Mouse (Mus musculus) stomach, adult 2 months (tissue): Measurements from ENCODE around the gene Fbxo3. TPM values are rescaled to one million over a fixed set of nuclear protein-coding genes. Genes with fewer than 3 reads are reported as not detected.

Experiments
- polyA plus RNA-seq: library from polyadenylated mRNA; depleted of rRNA; stranded (reverse); fragments of >200 nt; gene quantifications from 2 replicates; pipeline ENCODE4 v1.2.3, GENCODE M21; 2012; rRNA removed

Fbxo3 gene
- 2.4 and 4.1 TPM in 2 replicates for polyA plus RNA-seq

DNA sequence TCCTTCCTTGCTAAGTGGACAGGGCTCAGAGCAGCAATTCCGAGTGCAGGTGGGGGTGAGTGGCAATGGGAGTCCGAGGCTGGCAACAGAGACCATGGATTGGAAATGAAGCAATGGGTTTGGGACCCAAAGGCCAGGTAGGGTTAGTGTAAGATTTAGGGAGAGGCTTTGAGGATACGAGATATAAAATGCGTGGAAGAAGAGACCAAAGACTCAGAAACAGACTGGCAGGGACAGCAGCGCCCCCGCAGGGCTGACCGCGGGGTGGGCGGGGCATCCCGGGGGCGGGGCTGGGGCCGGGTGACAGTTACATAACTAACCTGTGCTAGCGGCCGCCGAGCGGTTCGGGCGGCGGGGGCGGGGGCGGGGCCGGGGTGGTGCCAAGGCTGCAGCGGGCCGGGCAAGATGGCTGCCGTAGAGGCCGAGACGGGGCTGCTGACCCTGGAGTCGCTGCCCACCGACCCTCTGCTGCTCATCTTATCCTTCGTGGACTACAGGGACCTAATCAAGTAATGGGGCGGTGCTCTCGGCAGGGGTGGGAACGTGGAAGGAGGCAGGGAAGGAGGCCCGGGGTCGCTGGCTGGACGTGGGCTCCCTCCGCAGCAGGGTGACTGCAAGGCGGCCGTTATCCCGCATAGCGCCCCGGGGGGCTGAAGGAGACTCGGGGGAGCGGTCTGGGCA, at the start of gene Fbxo3:
Gene Fbxo3 (plus strand): TSS at position 264 of the 681 bp plus-strand sequence.

DNA sequence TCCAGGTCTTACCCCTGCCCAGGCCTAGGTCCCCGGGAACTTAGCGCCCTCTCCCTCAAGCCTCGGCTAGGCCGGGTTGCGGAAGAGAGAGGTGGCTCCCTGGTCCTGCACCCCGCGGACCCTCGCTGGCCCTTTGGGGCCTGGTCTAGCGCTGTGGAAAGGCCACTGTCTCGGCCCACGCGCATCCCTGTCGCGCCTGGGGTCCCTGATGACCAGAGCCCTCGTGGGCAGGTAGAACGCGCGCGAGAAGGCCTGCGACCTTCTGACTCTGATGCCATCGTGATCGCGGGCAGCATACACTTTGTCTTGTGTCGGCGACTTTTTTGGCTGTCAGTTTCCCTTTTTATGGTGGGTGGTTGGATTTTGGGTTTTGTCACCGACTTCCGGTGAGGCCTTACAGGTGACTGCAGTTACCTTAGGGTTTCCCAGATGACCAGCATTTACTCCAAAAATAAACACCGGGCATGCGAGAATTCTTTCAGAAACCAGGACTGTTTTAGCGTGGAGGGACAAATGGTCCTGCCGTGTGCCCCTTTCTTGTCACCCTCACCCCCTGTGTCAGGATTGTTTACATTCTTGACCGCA, 710 bp downstream of the Fbxo3 start, which contains the start of gene 4931422A03Rik:
Gene 4931422A03Rik (minus strand): TSS at position 223 of the 585 bp plus-strand sequence.

DNA sequence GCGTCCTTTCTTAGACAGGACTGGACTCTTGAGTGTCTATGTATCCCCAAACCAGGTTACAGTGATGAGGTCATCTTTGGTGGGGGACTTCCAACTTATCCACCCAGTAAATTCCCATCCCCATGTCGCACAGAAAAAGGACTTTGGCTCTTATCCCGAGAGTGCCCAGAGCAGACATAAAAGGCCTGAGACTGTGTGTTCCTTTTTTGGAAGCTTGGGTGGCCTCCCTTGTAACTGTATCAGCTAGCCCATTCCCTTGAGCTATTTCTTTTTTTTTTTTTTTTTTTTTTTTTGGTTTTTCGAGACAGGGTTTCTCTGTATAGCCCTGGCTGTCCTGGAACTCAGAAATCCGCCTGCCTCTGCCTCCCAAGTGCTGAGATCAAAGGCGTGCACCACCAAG, 38.0 kb downstream of the Fbxo3 start, which contains the start of gene Gm10912:
Gene Gm10912 (plus strand): TSS at position 301 of the 400 bp plus-strand sequence.

DNA sequence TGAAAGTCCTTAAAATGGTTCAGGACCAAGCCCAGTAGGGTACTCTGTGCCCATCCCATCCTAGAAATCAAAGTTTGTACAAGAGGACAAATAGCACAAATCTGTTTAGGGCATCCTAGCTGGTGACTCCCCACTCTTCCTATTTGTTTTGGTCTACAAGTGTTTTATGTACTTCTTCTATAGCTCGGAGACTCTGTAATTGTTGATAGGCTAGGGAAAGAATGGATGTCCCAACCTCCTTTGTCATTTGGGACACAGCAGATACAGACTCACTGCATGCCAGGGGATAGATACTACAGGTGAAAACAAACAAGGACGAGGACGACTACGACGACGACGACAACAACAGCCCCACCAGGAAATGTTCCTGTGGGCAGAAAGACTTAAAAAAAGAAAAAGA, 40.9 kb downstream of the Fbxo3 start, which contains the start of gene Gm10799:
Gene Gm10799 (minus strand): TSS at position 101 of the 400 bp plus-strand sequence.

DNA sequence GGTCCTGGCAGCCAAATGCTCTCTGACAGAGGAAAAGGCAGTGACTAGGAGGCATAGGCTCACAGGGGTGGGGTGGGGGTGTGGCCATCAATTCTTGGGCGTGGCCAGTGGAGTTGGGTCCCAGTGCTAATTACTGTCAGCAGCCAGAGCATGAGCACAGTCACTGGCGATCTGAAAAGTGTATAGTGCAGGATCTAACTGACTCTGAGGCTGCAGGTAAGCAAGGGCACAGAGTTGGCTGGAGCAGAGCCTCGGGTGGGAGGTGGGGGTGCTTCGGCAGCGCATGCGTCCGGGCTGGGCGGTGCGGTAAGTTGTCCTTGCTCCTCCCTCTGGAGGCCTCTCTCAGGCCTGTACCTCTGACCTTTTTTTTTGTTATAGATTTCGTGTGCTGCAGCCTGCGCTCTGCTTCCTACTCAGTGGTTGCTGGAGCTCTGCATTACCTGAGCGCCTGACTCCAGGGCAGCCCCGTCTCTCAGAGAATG, 42.2 kb downstream of the Fbxo3 start, which contains the start of gene Cd59b:
Gene Cd59b (plus strand): TSS at position 146 of the 482 bp plus-strand sequence.

DNA sequence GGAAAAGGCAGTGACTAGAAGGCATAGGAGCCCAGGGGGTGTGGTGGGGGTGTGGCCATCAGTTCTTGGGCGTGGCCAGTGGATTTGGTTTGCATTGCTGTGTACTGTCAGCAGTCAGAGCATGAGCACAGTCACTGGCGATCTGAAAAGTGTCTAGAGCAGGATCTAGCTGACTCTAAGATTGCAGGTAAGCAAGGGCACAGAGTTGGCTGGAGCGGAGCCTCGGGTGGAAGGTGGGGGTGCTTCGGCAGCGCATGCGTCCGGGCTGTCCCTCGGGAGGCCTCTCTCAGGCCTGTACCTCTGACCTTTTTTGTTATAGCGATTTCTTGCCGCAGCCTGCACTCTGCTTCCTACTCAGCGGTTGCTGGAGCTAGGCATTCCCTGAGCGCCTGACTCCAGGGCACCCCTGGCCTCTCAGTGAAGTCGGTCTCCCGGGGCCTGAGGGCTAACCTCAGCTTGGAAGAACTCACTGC, 68.3 kb downstream of the Fbxo3 start, which contains the start of gene Cd59a:
Gene Cd59a (plus strand): TSS at position 61 of the 473 bp plus-strand sequence.

Other genes starting within 250 kb of the Fbxo3 start
- 31.0 and 34.8 TPM in 2 replicates for gene Caprin1, start 230.1 kb upstream of the Fbxo3 start, polyA plus RNA-seq
- 4.5 and 6.7 TPM in 2 replicates for gene Lmo2, start 69.7 kb upstream of the Fbxo3 start, polyA plus RNA-seq
- gene 4931422A03Rik, start 640 bp downstream of the Fbxo3 start, polyA plus RNA-seq, result not detected in 2 replicates
- gene Gm10912, start 38.1 kb downstream of the Fbxo3 start, polyA plus RNA-seq, result 0.06 and 0.29 TPM in 2 replicates
- gene Gm10799, start 40.8 kb downstream of the Fbxo3 start, polyA plus RNA-seq, result not detected in 2 replicates
- gene Cd59b, start 42.1 kb downstream of the Fbxo3 start, polyA plus RNA-seq, result 1.9 and 5.2 TPM in 2 replicates
- gene Cd59a, start 68.1 kb downstream of the Fbxo3 start, polyA plus RNA-seq, result 4.4 and 4.8 TPM in 2 replicates
- gene A930018P22Rik, start 95.0 kb downstream of the Fbxo3 start, polyA plus RNA-seq, result 0.15 TPM in 2 replicates